Mouse (Mus musculus) brain, embryonic 14.5 days (tissue): Measurements from ENCODE around the gene Btf3l4.

Experiments
- CTCF ChIP-seq: fragments of 200-500 bp; IDR thresholded peaks from 2 replicates; pipeline ENCODE4 v1.5.1; 2012; ENCODE audit warnings: inconsistent platforms, mild to moderate bottlenecking, moderate library complexity, borderline replicate concordance; ENCODE audit not compliant: insufficient read depth, insufficient read length; ENCODE audit errors: extremely low read depth
- POLR2A ChIP-seq: fragments of 200-500 bp; IDR thresholded peaks from 2 replicates; pipeline ENCODE4 v1.6.1; 2012; ENCODE audit warnings: mild to moderate bottlenecking, inconsistent platforms, borderline replicate concordance; ENCODE audit not compliant: poor library complexity, insufficient read depth, insufficient read length, severe bottlenecking; ENCODE audit errors: extremely low read depth

DNA sequence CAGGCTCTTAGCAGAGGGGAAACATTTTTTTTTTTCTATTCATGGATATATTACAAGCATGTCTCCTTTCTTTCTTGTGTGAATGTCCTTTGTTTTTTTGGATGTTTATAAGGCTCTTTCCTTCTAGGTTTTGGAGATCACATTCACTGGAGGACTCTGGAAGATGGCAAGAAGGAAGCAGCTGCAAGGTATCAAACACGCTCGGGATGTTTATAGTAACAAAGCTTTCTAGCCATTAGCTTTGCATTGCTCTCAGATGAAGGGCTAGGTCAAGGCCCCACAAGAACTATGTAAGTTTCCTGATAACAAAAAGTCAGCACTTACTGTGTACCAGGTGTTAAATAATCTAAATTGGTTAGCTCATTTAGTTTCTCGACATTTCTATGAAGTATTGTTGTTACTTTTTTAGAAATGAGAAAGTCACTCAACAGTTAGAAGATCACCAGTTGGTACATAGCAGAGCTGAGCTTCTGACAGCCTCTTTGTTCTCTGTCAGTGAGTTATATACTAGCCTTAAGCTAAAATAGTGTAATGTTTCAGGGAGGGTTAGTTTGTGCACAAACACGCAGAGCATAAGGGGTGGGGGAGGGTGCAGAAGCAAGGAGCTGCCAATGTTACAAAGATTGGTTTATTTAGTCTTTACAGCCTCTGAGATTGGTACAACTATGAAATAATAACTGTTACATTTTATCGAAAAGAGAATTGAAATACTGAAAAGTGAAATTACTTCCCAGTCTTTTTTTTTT, 12.6 kb upstream of the Btf3l4 start:
- TF ChIP-seq POLR2A = no peak
- TF ChIP-seq CTCF = no peak
